Mouse (Mus musculus): Measurements from ENCODE around the gene Myo16.

- TF ChIP-seq EP300 (IDR thresholded peaks at IDR 0.05; ENCODE audit: insufficient read depth, low read depth, low read length) (no peak), CTCF (IDR thresholded peaks at IDR 0.05; ENCODE audit: low read depth, low read length) (no peak)
Observed at GRCm38 (mm10) chr8:10606028-10606815, 452.5 kb downstream of the Myo16 start.

Data from ES-Bruce4 (cell line).